Mouse (Mus musculus) brain, embryonic 14.5 days (tissue): ENCODE data around the gene Olfr1226.

Source experiments
- CTCF ChIP-seq: fragments of 200-500 bp; IDR thresholded peaks from 2 replicates; pipeline ENCODE4 v1.5.1; 2012; ENCODE audit warnings: inconsistent platforms, mild to moderate bottlenecking, moderate library complexity, borderline replicate concordance; ENCODE audit not compliant: insufficient read depth, insufficient read length; ENCODE audit errors: extremely low read depth
- POLR2A ChIP-seq: fragments of 200-500 bp; IDR thresholded peaks from 2 replicates; pipeline ENCODE4 v1.6.1; 2012; ENCODE audit warnings: mild to moderate bottlenecking, inconsistent platforms, borderline replicate concordance; ENCODE audit not compliant: poor library complexity, insufficient read depth, insufficient read length, severe bottlenecking; ENCODE audit errors: extremely low read depth

- TF ChIP-seq CTCF (no peak), POLR2A (no peak)
Measured at GRCm38 (mm10) chr2:89196325-89196982, 3.4 kb downstream of the Olfr1226 start.
